Mouse (Mus musculus): ENCODE data around the gene Batf3.

- TF ChIP-seq POLR2A (IDR thresholded peaks at IDR 0.05; ENCODE audit: extremely low read depth, insufficient read depth, low read length), result no peak
- no peak for TF ChIP-seq CTCF (IDR thresholded peaks at IDR 0.05; ENCODE audit: extremely low read depth, insufficient read depth, low read length)
Observed at GRCm38 (mm10) chr1:191063700-191064099, 33.9 kb upstream of the Batf3 start.

Data from cortical plate, adult 2 months (tissue).